Mouse (Mus musculus) embryonic facial prominence, embryonic 14.5 days (tissue): Measurements from ENCODE around the gene Ptar1. TPM values are rescaled to one million over a fixed set of nuclear protein-coding genes. Genes with fewer than 3 reads are reported as not detected.
"Not testable (repeated sequence)": the region's sequence is repeated elsewhere in the genome, so short reads cannot be mapped to it uniquely, and the experiment has no call there.

Experiments
- ATAC-seq: fragments of 200-750 bp; cut with Nextera tagmentation; 2 replicates; pipeline ENCODE4 v1.8.0; 2017; ENCODE audit warnings: low read depth, moderate number of reproducible peaks, moderate TSS enrichment
- DNase-seq: peaks from one replicate; pipeline ENCODE4 v3.0.0-alpha.2; 2015; ENCODE audit warnings: low spot score
- H3K27ac ChIP-seq: fragments of 300-500 bp; sonication (generic); replicated peaks from 2 replicates; pipeline ENCODE4 v1.5.1; 2014; ENCODE audit warnings: low read depth, mild to moderate bottlenecking, low read length, moderate library complexity
- H3K27me3 ChIP-seq: fragments of 300-500 bp; sonication (generic); replicated peaks from 2 replicates; pipeline ENCODE4 v1.6.1; 2014; ENCODE audit warnings: low read length; ENCODE audit not compliant: control insufficient read depth, insufficient read depth
- H3K36me3 ChIP-seq: fragments of 300-500 bp; sonication (generic); 2 replicates; pipeline ENCODE4 v1.6.1; 2014; ENCODE audit warnings: low read length, mixed read lengths; ENCODE audit not compliant: control insufficient read depth, insufficient read depth
- H3K4me1 ChIP-seq: fragments of 300-500 bp; sonication (generic); 2 replicates; pipeline ENCODE4 v1.6.1; 2014; ENCODE audit warnings: antibody characterized with exemption, low read length; ENCODE audit not compliant: control insufficient read depth, insufficient read depth
- H3K4me2 ChIP-seq: fragments of 300-500 bp; sonication (generic); 2 replicates; pipeline ENCODE4 v1.6.1; 2014; ENCODE audit warnings: low read depth, mild to moderate bottlenecking, low read length, moderate library complexity, mixed read lengths
- H3K4me3 ChIP-seq: fragments of 300-500 bp; sonication (generic); 2 replicates; pipeline ENCODE4 v1.5.1; 2014; ENCODE audit warnings: low read depth, mild to moderate bottlenecking, low read length
- H3K9ac ChIP-seq: fragments of 300-500 bp; sonication (generic); 2 replicates; pipeline ENCODE4 v1.6.1; 2014; ENCODE audit warnings: low read depth, mild to moderate bottlenecking, low read length, moderate library complexity, mixed read lengths
- H3K9me3 ChIP-seq: fragments of 300-500 bp; sonication (generic); 2 replicates; pipeline ENCODE4 v1.6.1; 2016; ENCODE audit warnings: low read length; ENCODE audit not compliant: control insufficient read depth
- WGBS: fragments of 180-500 bp; shearing (Covaris S2); extraction: QIAGEN DNeasy Blood & Tissue Kit; methylation state at CpG from one replicate; pipeline ENCODE4 v1.1.7; 2014; 5-methylcytosine and 5-hydroxymethylcytosine counted together
- polyA plus RNA-seq: library from polyadenylated mRNA; unstranded; fragments of >200 nt; fragmentation: Nextera tagmentation; extraction: Ambion mirVana; gene quantifications from 2 replicates; pipeline ENCODE4 v1.2.1, GENCODE M21; 2014

The Ptar1 gene
- polyA plus RNA-seq, 1 experiment from 2014 or later: 9.1 TPM

DNA sequence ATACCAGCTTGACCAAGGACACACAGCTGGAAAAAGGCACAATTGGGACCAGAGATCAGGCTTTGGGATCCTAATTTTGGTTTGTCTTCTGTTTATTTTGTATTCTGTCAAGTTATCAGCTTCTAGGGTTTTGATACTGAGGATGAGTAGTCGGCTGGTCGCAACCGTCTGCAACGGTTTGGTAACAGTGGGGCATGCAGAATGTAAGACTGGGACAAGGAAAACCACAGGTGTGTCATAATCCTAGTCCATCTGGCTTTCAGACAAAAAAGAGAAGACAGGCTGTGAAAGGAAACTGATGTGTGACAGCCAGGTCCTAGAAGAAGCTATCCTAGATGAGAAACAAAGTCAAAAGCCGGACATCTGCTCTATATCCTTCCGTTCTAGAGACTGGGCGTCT is 23.1 kb upstream of the Ptar1 start:
- Histone ChIP-seq H3K27ac (no peak overlapping the region), H3K9me3 (no peaks in the 10 kb centered on the region), H3K36me3 (no peaks in the 10 kb centered on the region), H3K9ac (no peak overlapping the region), H3K4me2 (no peak overlapping the region), H3K27me3 (no peaks in the 10 kb centered on the region), H3K4me1 (no peaks in the 10 kb centered on the region), H3K4me3 (no peak overlapping the region)
- ATAC-seq (no peak), DNase-seq (no peak)
- 88% methylated on average over 7 of the region's 7 CpGs for WGBS

DNA sequence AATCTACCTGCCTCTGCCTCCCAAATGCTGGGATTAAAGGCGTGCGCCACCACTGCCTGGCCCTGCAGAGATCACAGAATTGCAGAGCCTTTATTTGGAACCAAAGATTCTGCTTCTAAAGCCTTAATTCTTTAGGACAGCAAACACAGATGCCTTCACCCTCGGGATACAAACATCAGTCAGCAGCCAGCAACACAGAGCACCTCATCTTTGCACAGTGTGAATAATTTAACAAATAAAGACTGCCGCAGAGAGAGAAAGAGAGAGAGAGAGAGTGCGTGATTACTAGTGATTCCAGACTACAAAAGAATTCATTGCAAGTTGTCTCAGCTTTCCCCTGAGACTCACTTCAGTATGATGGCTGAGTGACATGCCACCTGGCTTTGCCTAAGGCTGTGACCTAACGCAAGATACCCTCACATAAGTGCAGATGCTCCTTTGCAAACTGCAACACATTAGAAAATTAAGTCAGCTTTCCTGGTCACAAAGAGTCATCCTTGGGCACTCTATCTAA is 19.0 kb upstream of the Ptar1 start:
- Histone ChIP-seq H3K9ac (no peak overlapping the region), H3K36me3 (no peaks in the 10 kb centered on the region), H3K27ac (no peak overlapping the region), H3K4me2 (no peak overlapping the region), H3K9me3 (no peaks in the 10 kb centered on the region), H3K4me3 (no peak overlapping the region), H3K27me3 (no peaks in the 10 kb centered on the region), H3K4me1 (no peaks in the 10 kb centered on the region)
- DNase-seq: no peak
- 43% methylated on average over 6 of the region's 6 CpGs for WGBS
- ATAC-seq: no peak

DNA sequence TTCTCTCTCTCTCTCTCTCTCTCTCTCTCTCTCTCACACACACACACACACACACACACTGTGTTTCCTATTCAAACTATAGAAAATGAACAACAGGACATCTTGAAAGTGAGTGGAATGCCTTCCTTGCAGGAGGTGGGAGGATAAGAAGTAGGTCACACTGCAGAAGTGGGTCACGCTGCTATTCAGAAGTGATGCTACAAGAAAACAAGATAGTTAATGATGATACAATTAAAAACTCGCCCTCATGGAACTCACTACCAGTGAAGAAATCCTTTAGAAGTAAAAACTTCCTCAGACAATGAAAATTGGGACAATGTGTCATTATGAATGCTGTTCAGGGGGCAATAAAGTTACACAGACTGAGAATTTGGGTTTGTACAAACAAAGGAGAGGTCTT is 14.2 kb upstream of the Ptar1 start:
- Histone ChIP-seq H3K9ac (no peak overlapping the region), H3K36me3 (no peaks in the 10 kb centered on the region), H3K4me3 (no peak overlapping the region), H3K9me3 (no peaks in the 10 kb centered on the region), H3K27ac (no peak overlapping the region), H3K4me2 (no peak overlapping the region), H3K4me1 (no peaks in the 10 kb centered on the region), H3K27me3 (no peaks in the 10 kb centered on the region)
- DNase-seq (no peak), ATAC-seq (no peak)
- WGBS: 68% methylated on average over 2 of the region's 2 CpGs

DNA sequence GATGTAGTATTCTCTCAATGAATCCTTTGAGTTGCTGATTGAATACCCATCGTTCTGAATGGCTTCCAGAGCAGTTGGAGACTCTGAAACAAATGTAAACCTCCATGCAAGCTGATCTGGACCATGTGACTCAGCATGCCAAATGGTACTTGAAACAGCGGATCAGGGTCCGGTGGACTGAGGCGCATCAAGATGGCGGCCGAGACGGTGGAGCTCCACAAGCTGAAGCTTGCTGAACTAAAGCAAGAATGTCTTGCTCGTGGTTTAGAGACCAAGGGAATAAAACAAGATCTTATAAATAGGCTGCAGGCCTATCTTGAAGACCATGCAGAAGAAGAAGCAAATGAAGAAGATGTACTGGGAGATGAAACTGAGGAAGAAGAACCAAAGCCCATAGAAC is 11.6 kb upstream of the Ptar1 start:
- H3K4me3 ChIP-seq, H3K27me3 ChIP-seq, H3K36me3 ChIP-seq, H3K27ac ChIP-seq, H3K4me2 ChIP-seq, ATAC-seq, DNase-seq, H3K4me1 ChIP-seq, H3K9me3 ChIP-seq, H3K9ac ChIP-seq: not testable (repeated sequence)
- WGBS: 92% methylated on average over 8 of the region's 8 CpGs

DNA sequence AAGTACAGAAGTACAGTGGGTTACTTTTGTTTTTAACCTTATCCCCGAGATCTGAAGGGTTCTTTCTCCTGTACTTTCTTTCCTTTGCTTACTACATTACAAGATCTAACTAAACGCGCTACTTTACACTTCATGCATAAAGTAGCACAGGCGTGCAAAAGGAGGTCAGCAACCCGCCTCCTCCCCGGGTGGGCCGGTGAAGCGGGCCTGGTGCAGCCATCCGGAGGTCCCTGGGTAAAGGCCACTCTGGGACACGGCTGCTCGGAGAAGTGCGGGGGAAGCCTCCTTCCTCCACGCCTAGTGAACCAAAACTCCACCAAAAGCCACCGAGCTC is 300 bp upstream of the Ptar1 start:
- Histone ChIP-seq H3K9me3 (no peaks in the 10 kb centered on the region), H3K9ac (peak overlapping the region; percentile 89), H3K4me2 (peak overlapping the region; percentile 63), H3K27me3 (no peaks in the 10 kb centered on the region), H3K36me3 (no peaks in the 10 kb centered on the region), H3K4me1 (peaks cover 8% of the 10 kb centered on the region; the same call in 1 of the 2 replicates), H3K4me3 (peak overlapping the region; percentile 73), H3K27ac (peak overlapping the region; percentile 89)
- DNase-seq: no peak
- WGBS: 3% methylated on average over 14 of the region's 14 CpGs
- no peak; the same call in 1 of the 2 replicates for ATAC-seq

DNA sequence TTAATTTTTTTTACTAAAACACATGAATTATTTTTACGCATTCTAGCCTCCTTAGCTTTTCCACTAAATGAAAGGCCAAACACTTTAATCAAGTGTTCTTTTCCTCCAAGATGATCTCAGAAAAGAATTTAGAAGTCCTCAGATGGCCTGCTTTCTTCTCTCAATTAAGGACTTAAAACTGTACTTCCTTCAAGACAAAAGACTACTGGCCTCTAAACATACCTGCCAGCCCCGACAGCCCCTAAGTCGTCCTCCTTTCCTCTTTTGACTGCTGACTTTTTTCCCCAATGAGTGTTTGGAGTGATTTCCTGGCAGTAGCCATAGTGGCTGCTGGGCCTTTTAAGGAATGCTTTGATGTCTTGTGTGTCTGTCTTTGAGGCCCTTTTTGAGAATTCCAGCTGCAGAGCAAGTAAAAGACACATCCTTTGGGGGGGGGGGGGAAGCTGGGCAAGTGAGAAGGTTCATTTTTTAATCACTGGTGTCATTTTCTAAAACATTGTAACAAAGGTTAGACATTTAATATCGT is 1.3 kb downstream of the Ptar1 start:
- no peaks in the 10 kb centered on the region for H3K27me3 ChIP-seq
- H3K4me1 ChIP-seq: peaks cover 8% of the 10 kb centered on the region; the same call in 1 of the 2 replicates
- DNase-seq: peak; percentile 55
- H3K27ac ChIP-seq: no peak overlapping the region
- 23% methylated on average over 4 of the region's 4 CpGs for WGBS
- H3K36me3 ChIP-seq: no peaks in the 10 kb centered on the region
- ATAC-seq: no peak
- peak overlapping the region; percentile 63 for H3K4me2 ChIP-seq
- peak overlapping the region; percentile 73 for H3K4me3 ChIP-seq
- H3K9ac ChIP-seq: peak overlapping the region; percentile 89; the same call in 1 of the 2 replicates
- H3K9me3 ChIP-seq: no peaks in the 10 kb centered on the region

DNA sequence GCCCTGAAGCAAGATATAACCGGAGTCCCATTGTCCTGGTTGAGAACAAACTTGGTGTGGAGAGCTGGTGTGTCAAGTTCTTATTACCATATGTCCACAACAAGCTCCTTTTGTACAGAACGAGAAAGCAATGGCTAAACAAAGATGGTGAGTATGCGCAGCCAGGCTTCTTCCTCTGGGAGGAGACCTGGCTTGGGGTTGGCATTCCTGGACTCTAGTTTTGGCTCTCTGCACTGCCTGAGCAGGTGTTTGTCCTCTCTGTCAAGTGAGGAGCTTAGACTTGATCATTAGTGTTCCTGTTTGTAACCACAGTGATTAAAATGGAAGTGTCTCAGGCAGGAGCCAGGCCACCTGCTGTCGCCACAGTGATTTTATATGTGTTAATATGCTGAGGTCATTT is 7.1 kb downstream of the Ptar1 start:
- peaks cover 45% of the 10 kb centered on the region for H3K36me3 ChIP-seq
- H3K9me3 ChIP-seq: no peaks in the 10 kb centered on the region
- no peak overlapping the region for H3K9ac ChIP-seq
- H3K4me2 ChIP-seq: no peak overlapping the region
- WGBS: 80% methylated on average over 4 of the region's 4 CpGs
- H3K27ac ChIP-seq: no peak overlapping the region
- H3K4me3 ChIP-seq: no peak overlapping the region
- no peak for ATAC-seq
- no peaks in the 10 kb centered on the region for H3K27me3 ChIP-seq
- no peaks in the 10 kb centered on the region for H3K4me1 ChIP-seq
- peak; percentile 9 for DNase-seq

DNA sequence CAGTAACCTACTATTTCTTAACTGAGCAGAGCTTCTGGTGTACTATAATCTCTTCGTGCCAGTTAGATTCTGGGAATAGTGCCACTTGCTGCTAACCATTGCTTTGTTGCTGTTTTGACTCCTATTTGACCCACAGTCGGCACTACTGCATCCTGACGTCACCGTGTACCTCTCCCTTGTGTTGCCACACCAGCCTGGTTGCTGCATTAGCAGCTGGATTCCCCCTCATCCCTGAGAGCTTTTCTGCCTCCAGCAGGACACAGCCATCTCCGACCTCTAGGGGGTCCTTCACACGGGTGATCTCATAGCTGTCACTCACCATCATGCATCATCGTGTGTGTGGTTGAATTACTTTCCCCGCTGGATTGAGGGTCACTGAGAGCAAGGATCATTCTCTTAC is 10.6 kb downstream of the Ptar1 start:
- no peak overlapping the region for H3K27ac ChIP-seq
- peaks cover 58% of the 10 kb centered on the region for H3K36me3 ChIP-seq
- ATAC-seq: no peak
- no peak overlapping the region for H3K4me3 ChIP-seq
- no peaks in the 10 kb centered on the region for H3K4me1 ChIP-seq
- no peak overlapping the region for H3K4me2 ChIP-seq
- WGBS: 74% methylated on average over 8 of the region's 8 CpGs
- H3K9me3 ChIP-seq: no peaks in the 10 kb centered on the region
- DNase-seq: no peak
- no peaks in the 10 kb centered on the region for H3K27me3 ChIP-seq
- no peak overlapping the region for H3K9ac ChIP-seq

DNA sequence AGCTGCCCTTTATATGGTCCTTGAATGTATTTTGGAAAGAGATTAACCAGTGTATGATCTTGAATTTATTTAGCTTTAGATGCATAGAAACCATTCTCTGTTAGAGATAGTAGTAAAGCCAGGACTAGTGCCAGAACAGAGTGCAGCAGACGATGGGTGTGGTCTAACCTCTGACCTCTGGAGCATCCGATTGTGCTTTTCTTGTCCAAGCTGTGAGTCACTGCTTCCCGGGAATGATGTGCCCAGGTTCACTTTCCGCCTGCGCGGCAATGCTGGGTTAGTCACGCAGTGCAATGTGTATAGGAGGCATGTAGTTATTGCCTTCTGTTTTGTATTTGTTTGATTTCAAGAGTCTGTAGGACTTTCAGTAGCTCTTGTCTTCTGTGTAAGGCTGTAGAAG is 11.1 kb downstream of the Ptar1 start:
- H3K27me3 ChIP-seq: no peaks in the 10 kb centered on the region
- no peak overlapping the region for H3K4me3 ChIP-seq
- H3K4me1 ChIP-seq: no peaks in the 10 kb centered on the region
- H3K27ac ChIP-seq: no peak overlapping the region
- no peaks in the 10 kb centered on the region for H3K9me3 ChIP-seq
- ATAC-seq: no peak
- H3K4me2 ChIP-seq: no peak overlapping the region
- no peak for DNase-seq
- WGBS: 70% methylated on average over 7 of the region's 7 CpGs
- H3K36me3 ChIP-seq: peaks cover 63% of the 10 kb centered on the region
- H3K9ac ChIP-seq: no peak overlapping the region
